9 mouse cellular contexts compared by ENCODE assay signal in genomic region chr7:44853596-44854355, GRCm38 (mm10). TPM values are rescaled to one million over a fixed set of nuclear protein-coding genes. Genes with fewer than 3 reads are reported as not detected.
DNase-seq lines count a peak whose midpoint lies in the region; ATAC-seq and TF ChIP-seq lines count a peak whose summit lies in the region.
"Had no signal": no experiment of that assay in that cellular context is flagged by ENCODE, and none has a peak within 500 bp of the region (broad histone marks: within the 10 kb centered on the region; RNA-seq: fewer than 3 reads in every experiment).

No protein-coding gene starts in this region.

- TF ChIP-seq CTCF in G1E (IDR thresholded peaks at IDR 0.05; ENCODE audit: low read depth, low read length) = no peak

- no peak for DNase-seq in heart, adult 9 months (ENCODE audit: low spot score in 2 of 2)
- no peak for DNase-seq in G1E (ENCODE audit: low spot score)
- no peak for DNase-seq in embryo, embryonic 9.5 days (ENCODE audit: extremely low spot score)
- no peak for DNase-seq in layer of hippocampus, adult 11-12 months (ENCODE audit: low spot score)
- DNase-seq in frontal cortex, postnatal 14 days (ENCODE audit: low spot score in 2 of 2) = no peak

- H3K4me1 ChIP-seq in heart, embryonic 11.5 days (ENCODE audit: control insufficient read depth, insufficient read depth, low read length) = peaks cover 34% of the 10 kb centered on the region
- H3K4me1 ChIP-seq in G1E (ENCODE audit: insufficient read depth, low read depth, low read length) = peaks cover 82% of the 10 kb centered on the region
- H3K4me1 ChIP-seq in forebrain, embryonic 15.5 days = peaks cover 63% of the 10 kb centered on the region
- H3K4me1 ChIP-seq in liver, embryonic 15.5 days (replicated peaks) = peaks cover 79% of the 10 kb centered on the region

- H3K9ac ChIP-seq in heart, embryonic 11.5 days (ENCODE audit: low read depth, low read length) = peak overlapping the region; percentile 80
- peak overlapping the region; percentile 60 for H3K9ac ChIP-seq in forebrain, embryonic 15.5 days (replicated peaks)
- peak overlapping the region; percentile 81 for H3K9ac ChIP-seq in liver, embryonic 15.5 days

- no peaks in the 10 kb centered on the region for H3K27me3 ChIP-seq in heart, embryonic 11.5 days (ENCODE audit: control insufficient read depth, insufficient read depth, low read length)
- no peaks in the 10 kb centered on the region for H3K27me3 ChIP-seq in G1E (ENCODE audit: insufficient read depth, low read length)
- no peaks in the 10 kb centered on the region for H3K27me3 ChIP-seq in forebrain, embryonic 15.5 days
- H3K27me3 ChIP-seq in liver, embryonic 15.5 days = no peaks in the 10 kb centered on the region
- H3K27me3 ChIP-seq: Patski had no signal

- H3K27ac ChIP-seq in heart, embryonic 11.5 days (ENCODE audit: low read depth, low read length) = peak overlapping the region; percentile 94
- H3K27ac ChIP-seq in forebrain, embryonic 15.5 days (replicated peaks) = peak overlapping the region; percentile 86
- H3K27ac ChIP-seq in liver, embryonic 15.5 days (replicated peaks) = peak overlapping the region; percentile 96

- WGBS in heart, embryonic 11.5 days (ENCODE audit: insufficient replicate concordance) = 27% methylated on average over 26 of the region's 26 CpGs
- 25% methylated on average over 26 of the region's 26 CpGs for WGBS in forebrain, embryonic 15.5 days
- 20% methylated on average over 26 of the region's 26 CpGs for WGBS in liver, embryonic 15.5 days (ENCODE audit: insufficient replicate concordance)

- peak overlapping the region; percentile 84 for H3K4me2 ChIP-seq in heart, embryonic 11.5 days
- peak overlapping the region; percentile 77 for H3K4me2 ChIP-seq in forebrain, embryonic 15.5 days (replicated peaks)
- peak overlapping the region; percentile 93 for H3K4me2 ChIP-seq in liver, embryonic 15.5 days

- H3K9me3 ChIP-seq in heart, embryonic 11.5 days (replicated peaks; ENCODE audit: control insufficient read depth, low read length) = no peaks in the 10 kb centered on the region
- H3K9me3 ChIP-seq in G1E (replicated peaks) = peaks cover 11% of the 10 kb centered on the region
- H3K9me3 ChIP-seq in forebrain, embryonic 15.5 days = no peaks in the 10 kb centered on the region
- no peaks in the 10 kb centered on the region for H3K9me3 ChIP-seq in liver, embryonic 15.5 days (replicated peaks)

- peaks cover 4% of the 10 kb centered on the region; the same call in 1 of the 2 replicates for H3K36me3 ChIP-seq in heart, embryonic 11.5 days (ENCODE audit: control insufficient read depth, insufficient read depth, low read length)
- H3K36me3 ChIP-seq in G1E (replicated peaks) = peaks cover 63% of the 10 kb centered on the region
- H3K36me3 ChIP-seq in forebrain, embryonic 15.5 days = no peaks in the 10 kb centered on the region; the same call in 1 of the 2 replicates
- peaks cover 16% of the 10 kb centered on the region for H3K36me3 ChIP-seq in liver, embryonic 15.5 days (replicated peaks)

- peak overlapping the region; percentile 52 for H3K4me3 ChIP-seq in heart, embryonic 11.5 days (ENCODE audit: low read depth, low read length)
- peak overlapping the region; percentile 62; the same call in 1 of the 2 replicates for H3K4me3 ChIP-seq in G1E (ENCODE audit: low read depth, low read length)
- peak overlapping the region; percentile 48 for H3K4me3 ChIP-seq in forebrain, embryonic 15.5 days
- H3K4me3 ChIP-seq in liver, embryonic 15.5 days (replicated peaks) = peak overlapping the region; percentile 71

- no peak for ATAC-seq in heart, embryonic 11.5 days (replicated peaks; ENCODE audit: insufficient number of reproducible peaks, low FRiP score, low TSS enrichment)
- ATAC-seq in G1E (ENCODE audit: extremely low read depth, insufficient number of reproducible peaks, low FRiP score, poor library complexity, severe bottlenecking) = no peak
- no peak for ATAC-seq in forebrain, embryonic 15.5 days (replicated peaks)
- ATAC-seq in liver, embryonic 15.5 days (ENCODE audit: insufficient read depth) = no peak

RNA-seq across cellular contexts. Expression of gene Pnkp, which starts 3.2 kb away (rescaled TPM):
- polyA plus RNA-seq in heart, embryonic 11.5 days (2014; fragmentation: Nextera tagmentation; extraction: Ambion mirVana) = 18.9 and 19.2 TPM in 2 replicates
- 20.5 and 35.8 TPM in 2 replicates for total RNA-seq in G1E (2014; fragmentation: Nextera tagmentation)
- 28.2 and 36.2 TPM in 2 replicates for total RNA-seq in G1E (2017)
- polyA plus RNA-seq in G1E (2012) = 33.0 and 35.9 TPM in 2 replicates
- polyA plus RNA-seq in forebrain, embryonic 15.5 days (2015; fragmentation: Nextera tagmentation; extraction: Ambion mirVana) = 32.1 and 35.3 TPM in 2 replicates
- polyA plus RNA-seq in liver, embryonic 15.5 days (2015; fragmentation: Nextera tagmentation; extraction: Ambion mirVana) = 23.8 and 28.9 TPM in 2 replicates

RNA-seq across cellular contexts. Expression of gene Tbc1d17, which starts 4.9 kb away (rescaled TPM):
- 48.2 and 49.2 TPM in 2 replicates for polyA plus RNA-seq in heart, embryonic 11.5 days (2014; fragmentation: Nextera tagmentation; extraction: Ambion mirVana)
- total RNA-seq in G1E (2014; fragmentation: Nextera tagmentation) (32.3 and 33.5 TPM in 2 replicates), G1E (2017) (25.7 and 33.5 TPM in 2 replicates)
- polyA plus RNA-seq in G1E (2012) = 65.4 and 75.7 TPM in 2 replicates
- polyA plus RNA-seq in forebrain, embryonic 15.5 days (2015; fragmentation: Nextera tagmentation; extraction: Ambion mirVana) = 119 and 120 TPM in 2 replicates
- polyA plus RNA-seq in liver, embryonic 15.5 days (2015; fragmentation: Nextera tagmentation; extraction: Ambion mirVana) = 26.1 and 29.4 TPM in 2 replicates

RNA-seq across cellular contexts. Expression of gene Akt1s1, which starts 5.0 kb away (rescaled TPM):
- polyA plus RNA-seq in heart, embryonic 11.5 days (2014; fragmentation: Nextera tagmentation; extraction: Ambion mirVana) = 38.6 and 53.9 TPM in 2 replicates
- 13.3 and 14.4 TPM in 2 replicates for total RNA-seq in G1E (2014; fragmentation: Nextera tagmentation)
- total RNA-seq in G1E (2017) = 23.7 and 32.5 TPM in 2 replicates
- 290 and 566 TPM in 2 replicates for polyA plus RNA-seq in G1E (2012)
- 118 and 120 TPM in 2 replicates for polyA plus RNA-seq in forebrain, embryonic 15.5 days (2015; fragmentation: Nextera tagmentation; extraction: Ambion mirVana)
- polyA plus RNA-seq in liver, embryonic 15.5 days (2015; fragmentation: Nextera tagmentation; extraction: Ambion mirVana) = 27.7 and 32.3 TPM in 2 replicates

RNA-seq across cellular contexts. Expression of gene Ptov1, which starts 15.8 kb away (rescaled TPM):
- 205 and 218 TPM in 2 replicates for polyA plus RNA-seq in heart, embryonic 11.5 days (2014; fragmentation: Nextera tagmentation; extraction: Ambion mirVana)
- total RNA-seq in G1E (2014; fragmentation: Nextera tagmentation) (65.9 and 75.4 TPM in 2 replicates), G1E (2017) (27.2 and 33.2 TPM in 2 replicates)
- 145 and 150 TPM in 2 replicates for polyA plus RNA-seq in G1E (2012)
- polyA plus RNA-seq in forebrain, embryonic 15.5 days (2015; fragmentation: Nextera tagmentation; extraction: Ambion mirVana) = 583 and 618 TPM in 2 replicates
- 54.1 and 59.1 TPM in 2 replicates for polyA plus RNA-seq in liver, embryonic 15.5 days (2015; fragmentation: Nextera tagmentation; extraction: Ambion mirVana)

RNA-seq across cellular contexts. Expression of gene Atf5, which starts 37.3 kb away (rescaled TPM):
- 1.6 and 1.9 TPM in 2 replicates for polyA plus RNA-seq in heart, embryonic 11.5 days (2014; fragmentation: Nextera tagmentation; extraction: Ambion mirVana)
- total RNA-seq in G1E (2014; fragmentation: Nextera tagmentation) (37.7 and 58.5 TPM in 2 replicates), G1E (2017) (5.2 and 8.6 TPM in 2 replicates)
- polyA plus RNA-seq in G1E (2012) = 282 and 396 TPM in 2 replicates
- polyA plus RNA-seq in forebrain, embryonic 15.5 days (2015; fragmentation: Nextera tagmentation; extraction: Ambion mirVana) = 4.6 and 5.0 TPM in 2 replicates
- 7.5 and 9.2 TPM in 2 replicates for polyA plus RNA-seq in liver, embryonic 15.5 days (2015; fragmentation: Nextera tagmentation; extraction: Ambion mirVana)
